Mouse (Mus musculus) right cerebral cortex, postnatal 36 days (tissue): ENCODE measurements at regions not wholly inside any gene's neighbourhood (a gene's known extent, or its start where the extent isn't known, plus 50 kb on each side); places are given as distances from the start of the nearest gene placed in this dataset.

Experiments used
- DNase-seq, 2 experiments: peaks; one replicate each; pipeline ENCODE4 v3.0.0; 2022; ENCODE audit warnings: low spot score in 2 of 2, mixed read lengths in 1 of 2

DNA sequence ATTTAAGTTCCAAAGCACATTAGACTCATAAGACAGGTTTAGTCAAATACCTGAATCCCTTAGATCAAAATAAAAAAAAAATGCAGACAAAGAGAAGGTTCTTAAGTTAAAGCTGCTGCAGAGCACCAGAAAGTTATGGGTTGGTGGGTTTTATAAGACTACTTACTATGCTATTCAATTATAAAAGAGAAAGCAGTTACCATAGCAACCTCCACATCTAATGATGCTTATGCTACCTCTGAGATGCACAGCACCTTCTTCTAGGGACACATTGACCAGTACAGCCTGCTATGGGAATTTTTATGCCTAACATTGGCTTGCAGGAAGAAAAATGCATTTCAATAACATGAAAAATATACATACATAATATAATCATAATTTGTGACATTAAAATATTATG is 512.1 kb upstream of the Id4 start:
- DNase-seq: no peak

DNA sequence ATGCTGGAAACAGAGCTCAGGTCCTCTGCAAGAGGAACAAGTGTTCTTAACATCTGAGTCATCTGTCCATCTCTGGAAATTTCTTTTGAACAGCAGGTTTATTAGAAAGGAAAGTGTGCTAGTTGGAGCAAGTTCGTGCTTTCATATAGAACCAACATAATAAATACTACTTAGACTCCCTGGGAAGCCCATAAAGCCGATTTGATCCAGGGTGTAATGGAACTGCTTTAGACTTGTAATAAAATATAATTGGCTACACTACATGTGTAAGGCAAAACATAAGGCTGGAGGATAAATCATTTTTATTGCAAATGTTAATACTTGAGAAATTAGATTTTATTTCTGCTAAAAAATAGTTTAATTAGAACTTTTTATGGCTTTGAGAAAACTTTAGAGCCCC is 510.0 kb upstream of the Id4 start:
- no peak for DNase-seq

DNA sequence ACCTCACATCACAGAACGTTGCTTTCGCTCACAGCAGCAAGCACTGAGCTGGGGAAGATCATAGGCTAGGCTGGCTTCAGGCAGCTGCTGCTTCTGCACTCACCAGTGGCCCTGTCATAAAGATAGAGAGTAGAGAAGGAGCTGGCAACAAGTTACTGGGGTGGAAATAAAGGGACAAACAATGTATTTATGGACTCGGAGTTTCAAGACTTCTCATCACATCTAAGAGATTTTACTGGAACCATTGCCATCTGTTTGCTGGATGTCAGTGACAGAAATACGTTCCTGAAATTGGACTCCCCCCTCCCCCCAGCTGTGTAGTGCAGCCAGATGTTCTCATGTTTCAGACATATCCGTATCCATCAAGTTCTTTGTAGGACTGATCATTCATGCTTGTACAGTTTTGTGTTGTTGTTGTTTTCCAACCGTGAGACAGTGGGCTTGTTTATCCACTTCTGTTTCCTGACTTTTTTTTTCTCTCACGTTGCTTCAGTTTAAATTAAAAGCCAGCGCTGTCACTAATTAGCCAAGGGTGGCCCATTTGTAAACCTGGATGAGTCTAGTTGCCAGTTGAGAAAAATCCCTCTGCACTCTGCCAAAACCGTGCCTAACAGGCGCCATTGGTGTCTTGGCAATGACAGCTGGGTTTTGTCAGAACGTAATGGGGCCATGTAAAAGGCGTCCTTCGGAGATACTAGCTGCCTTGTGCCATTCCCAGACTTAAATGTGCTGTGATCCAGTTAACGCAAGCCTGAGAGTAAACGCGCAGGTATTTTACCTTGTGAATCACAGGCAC is 496.0 kb upstream of the Id4 start:
- DNase-seq: no peak

DNA sequence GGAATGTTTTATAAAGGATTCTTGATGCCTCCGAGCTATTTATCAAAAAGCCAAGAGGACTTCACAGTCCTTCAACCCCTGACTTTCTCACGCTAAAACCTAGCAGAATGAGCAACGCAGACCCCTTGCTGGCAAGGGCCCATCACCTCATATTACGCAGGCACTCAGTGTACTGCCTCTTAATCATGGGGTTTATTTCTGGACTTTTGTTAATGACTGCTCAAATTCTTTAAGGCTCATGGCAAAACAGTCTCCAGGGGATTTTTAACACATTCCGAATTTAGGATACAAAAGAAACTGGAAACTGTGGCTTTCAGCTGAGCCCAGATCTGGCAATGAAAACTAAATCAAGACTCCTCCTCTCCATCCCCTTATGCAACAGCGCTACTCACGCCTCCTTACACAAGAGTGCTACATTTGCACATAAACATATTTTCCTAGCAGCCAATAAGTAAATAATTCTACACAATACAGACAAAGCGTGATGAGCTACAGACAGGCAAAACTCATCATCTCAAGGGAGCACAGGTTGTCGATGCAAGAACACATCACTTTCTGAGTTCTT is 492.0 kb upstream of the Id4 start:
- DNase-seq: peak in 1 of 2 experiments; percentile 7

DNA sequence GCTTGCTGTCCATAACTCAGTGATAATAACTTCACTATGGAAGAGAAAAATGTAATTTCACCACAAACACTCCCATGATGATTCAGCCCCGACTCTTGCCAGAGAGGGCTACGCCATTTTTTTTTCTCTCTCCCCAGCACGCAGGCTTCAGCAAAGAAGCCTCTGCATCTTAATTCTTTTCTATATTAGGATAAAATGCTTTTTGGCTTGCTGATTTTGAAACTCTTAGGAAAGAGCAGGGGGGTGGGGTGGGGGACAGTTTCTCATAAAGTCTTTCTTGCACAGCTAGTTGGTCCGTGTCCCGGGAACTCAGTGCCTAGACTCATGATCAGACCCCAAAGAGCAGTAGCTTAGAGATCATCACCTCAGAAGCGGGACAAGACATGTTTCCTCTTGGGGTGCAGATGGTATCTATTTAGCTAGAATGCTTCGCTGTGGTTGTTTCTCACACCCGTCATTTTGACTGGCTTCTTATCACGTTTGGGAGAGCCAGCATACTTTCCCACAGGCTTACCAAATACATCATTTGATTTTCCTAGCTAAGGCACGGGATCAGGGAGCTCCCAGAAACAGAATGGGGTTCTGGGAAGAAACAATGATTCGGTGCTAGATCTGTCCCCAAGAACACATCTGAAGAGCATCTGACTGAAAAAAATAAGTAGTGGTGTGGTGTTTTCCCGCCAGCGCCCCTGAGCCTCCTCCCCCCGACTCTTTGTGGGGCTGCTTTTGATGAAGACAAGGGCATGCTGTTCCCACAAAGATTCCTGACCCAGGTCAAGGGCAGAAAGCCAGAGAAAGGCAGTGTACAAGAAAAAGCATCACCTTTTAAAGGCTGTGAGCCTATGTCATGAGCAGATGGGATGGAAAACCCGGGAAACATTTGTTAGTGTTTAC is 483.6 kb upstream of the Id4 start:
- DNase-seq: no peak

DNA sequence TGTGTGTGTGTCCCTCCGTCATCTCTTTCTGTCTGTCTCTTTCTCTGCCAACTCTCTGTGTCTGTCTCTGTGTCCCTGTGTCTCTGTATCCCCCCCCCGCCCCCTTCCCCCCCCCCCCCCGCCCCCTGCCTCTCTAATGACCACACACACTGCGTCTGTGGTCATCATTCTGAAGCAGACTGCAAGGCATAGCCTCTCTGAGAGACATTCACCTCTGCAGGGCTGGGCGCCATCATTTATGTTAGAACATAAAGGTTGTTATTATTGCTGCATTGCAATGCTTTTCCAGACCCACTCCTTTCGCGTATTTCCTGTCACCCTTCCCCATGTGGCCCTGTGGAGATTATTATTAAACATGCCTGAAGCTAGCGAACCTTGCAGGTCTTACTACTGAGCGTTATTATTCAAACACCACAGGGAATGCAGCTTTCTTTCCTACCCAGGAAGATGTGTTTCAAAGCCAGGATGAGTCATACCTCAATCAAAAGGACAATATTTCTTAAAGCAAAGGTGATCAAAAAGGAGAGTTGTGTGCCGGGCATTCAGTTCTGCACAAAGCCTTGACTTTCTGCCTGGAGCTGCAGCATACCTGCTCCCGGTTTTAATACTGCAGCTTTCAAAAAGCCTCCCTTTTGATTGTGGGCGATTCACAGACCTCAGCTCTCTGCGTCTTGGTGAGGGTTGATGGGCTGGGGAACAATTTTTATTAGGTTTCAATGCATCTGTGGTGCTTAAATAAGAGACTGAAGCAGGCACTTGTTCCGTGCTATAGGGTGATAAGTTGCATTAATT is 482.6 kb upstream of the Id4 start:
- DNase-seq: no peak

DNA sequence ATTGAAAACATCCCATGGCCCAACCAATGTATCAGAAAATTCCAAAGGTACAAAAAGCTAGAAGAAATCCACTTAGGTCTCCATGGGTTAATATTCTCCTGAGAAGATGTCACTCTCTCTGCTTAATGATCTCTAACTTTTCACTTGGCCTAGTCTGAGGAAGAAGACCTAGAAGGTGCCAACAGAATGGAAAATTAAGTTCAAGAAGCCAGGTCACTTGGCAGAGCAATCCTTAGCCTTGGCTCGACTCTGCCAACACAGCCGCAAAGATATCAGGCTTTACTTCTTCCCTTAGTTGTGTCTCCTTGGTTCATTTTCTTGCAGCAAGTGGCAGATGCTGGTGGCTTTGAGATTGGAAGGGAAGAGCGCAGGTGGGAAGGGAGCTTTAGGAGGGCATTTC is 476.6 kb upstream of the Id4 start:
- DNase-seq: no peak

DNA sequence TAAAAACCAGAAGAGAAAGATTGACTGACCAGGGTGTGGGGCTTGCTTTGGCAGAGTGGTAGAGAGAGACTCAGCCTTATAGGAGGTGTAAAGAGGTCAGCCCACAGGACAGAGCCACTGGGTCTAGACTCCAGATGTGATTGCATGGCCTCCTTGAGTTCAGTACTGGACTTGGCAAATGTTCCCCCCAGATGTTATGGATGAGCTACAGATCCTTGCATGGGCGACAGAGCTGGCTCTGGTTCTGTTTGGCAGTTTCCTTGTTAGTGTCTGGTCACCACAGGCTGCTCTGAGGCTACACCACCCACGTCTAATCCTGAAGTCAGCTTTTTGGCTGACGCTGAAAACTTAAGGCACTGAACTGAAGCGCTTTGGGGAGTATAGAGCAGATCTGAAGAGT is 463.2 kb upstream of the Id4 start:
- DNase-seq: no peak

DNA sequence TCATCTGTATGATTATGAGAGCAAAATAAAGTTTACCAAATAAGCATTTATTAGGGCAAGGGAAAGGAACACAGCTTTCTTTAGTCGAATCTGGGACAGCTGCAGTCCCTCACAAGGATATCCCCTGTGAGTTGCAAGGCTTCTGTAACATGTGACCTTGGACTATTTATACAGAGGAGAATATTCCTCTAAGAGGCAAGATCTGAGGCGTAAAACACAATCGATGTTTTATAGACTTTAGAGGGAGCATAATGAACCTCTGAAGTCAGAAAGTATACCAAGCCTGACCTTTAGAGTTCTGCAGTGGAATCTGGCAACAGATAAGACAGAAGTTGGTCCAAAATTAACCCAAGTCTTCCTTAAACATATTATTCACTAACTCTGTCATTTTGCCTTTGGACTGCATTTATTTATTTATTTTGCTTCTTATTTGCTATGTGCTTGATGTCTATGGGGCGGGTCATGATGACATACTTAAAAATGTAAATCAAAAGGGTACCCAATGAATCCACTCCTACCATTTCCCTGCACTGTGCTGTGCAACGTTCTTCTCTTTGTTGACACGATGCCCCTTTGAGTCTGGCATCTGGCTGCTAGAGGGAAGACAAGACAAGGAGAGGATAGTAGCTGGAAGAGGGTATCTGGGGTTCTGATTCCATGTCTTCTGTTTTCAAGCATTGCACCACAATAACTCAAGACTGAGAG is 449.2 kb upstream of the Id4 start:
- no peak for DNase-seq

DNA sequence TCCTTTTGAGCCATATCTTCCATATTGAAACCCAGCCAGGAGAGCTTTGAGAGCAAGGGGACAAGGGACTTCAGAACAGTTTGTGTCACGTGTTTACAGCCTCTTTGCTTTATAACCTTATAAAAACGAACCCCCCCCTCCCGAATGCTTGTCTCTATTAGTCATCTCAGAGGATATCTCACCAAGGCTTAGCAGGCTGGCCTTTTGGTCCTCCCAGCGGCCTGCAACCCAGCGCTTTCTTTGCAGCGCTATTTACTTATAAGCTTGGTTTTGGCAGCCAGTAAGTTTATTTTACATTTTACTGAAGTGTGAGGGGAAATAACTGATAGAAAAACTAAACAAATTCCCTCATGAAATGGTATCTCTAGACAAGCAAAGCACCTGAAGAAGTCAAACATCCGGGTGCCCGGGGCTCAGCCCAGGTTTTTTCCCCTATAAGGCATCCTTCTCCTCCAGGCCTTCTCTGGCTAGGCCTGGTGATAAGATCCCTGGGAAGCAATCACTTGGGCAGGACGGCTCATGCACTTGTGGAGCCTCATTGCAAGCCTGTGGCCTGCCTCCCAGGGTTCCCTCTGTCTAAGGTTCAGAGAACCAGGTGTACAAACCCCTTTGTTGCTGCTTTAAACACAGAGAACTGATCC is 442.0 kb upstream of the Id4 start:
- DNase-seq: no peak

DNA sequence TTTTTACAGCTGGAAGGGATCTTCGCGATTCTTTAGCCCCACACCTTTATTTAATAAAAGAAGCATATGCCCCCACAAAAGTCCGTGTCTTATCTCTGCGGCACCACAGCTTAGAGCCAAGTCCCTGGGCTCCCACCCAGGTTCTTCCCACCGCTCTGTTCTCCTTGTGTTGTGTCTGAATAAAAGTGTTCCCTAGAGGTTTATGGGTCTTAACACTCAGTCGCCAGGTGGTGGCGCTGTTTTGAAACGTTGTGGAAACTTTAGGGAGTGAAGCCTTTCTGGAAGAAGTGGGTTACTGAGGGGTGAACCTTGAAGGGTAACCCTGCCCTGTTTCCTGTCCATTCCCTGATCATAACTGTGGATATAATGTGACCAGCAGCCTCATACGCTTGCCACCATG is 424.5 kb upstream of the Id4 start:
- peak; percentile 3 to 4 for DNase-seq

DNA sequence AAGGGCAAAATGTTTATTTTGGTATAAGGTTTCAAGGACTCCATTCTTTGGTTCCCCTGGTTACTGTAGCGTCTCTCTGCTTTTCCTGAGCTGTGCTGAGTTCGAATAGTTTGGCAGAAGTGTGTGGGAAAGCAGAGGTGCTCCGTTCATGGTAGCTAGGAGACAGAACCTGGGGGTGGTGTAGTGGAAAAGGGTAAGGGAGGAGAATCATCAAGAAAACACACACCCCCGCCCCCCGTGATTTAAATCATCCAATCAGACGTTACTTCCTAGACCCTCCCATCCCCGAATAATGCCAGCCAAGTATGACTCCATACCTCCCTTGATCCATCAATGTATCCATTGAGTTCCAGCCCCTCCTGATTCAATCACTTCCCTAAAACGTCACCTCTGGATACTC is 418.6 kb upstream of the Id4 start:
- peak; percentile 1 to 7 for DNase-seq

DNA sequence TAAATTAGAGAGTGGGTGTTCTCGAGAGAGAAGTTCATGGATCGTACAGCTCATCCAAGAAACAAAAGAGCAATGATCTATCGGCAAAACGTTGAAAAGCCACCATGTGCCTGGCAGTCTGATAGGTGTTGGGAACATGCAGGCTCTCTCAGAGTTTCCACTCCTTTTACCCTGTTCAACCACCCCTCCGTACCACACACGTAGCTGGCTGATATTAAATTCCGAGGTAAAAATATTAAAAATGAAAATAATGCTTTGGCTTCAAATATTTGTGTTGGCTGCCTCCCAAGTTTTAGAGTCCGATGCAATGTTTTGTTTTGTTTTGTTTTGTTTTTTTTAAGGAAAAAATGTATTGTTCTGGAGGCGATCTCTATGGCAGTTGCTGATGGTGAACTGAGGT is 418.0 kb upstream of the Id4 start:
- DNase-seq: no peak

DNA sequence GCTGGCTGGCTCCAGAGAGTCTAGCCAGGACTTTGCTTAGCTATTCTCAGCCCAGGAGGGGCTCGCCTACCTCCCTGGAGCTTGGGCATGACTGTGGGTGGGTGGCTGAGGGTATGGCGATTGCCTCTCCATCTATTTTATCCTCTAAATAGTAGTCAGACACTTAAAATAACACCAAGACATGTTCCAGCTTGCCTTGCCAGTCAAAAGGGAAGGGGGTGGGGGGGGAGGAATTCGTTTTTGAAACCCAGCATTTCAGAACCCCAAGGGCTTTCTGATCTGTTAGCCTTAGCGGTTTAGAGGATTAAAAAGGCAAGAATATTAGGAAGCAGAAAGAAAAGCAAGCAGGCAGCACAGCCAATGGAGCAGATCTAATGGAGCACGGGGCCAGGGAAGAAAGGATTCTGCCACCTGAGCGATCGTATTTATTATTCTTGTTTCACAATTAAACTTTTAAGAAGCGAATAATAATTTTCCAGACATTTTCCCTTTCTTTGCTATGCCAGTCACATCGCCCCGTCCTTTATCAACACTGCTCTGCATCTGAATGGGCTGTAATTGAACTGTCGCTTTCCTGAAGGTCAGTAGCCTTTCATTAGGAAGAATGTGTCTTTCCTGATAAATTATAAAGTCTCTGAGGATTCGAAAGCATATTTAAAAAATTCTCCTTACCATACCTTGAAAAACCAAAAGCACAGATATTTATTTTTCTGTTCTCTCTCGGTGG is 417.3 kb upstream of the Id4 start:
- DNase-seq: peak; percentile 2 to 39

DNA sequence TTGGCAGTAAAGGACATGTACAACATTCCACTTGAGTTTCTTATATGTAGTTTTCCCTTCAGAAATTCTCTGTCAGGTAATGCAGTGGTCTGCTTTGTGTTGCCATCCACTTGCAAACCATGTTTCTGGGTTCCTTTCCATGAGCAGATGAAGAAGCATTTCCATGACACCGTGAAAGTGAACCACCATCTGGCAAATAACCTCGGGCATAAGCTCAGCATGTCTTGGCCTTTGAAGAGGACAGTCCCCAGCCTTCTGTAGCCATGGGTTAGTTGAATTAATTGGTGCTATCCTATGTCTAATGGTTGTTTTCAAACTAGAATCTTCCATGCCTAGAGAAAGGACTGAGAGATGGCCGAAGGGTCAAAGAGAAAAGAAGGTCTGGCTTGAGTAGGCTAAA is 414.3 kb upstream of the Id4 start:
- DNase-seq: no peak

DNA sequence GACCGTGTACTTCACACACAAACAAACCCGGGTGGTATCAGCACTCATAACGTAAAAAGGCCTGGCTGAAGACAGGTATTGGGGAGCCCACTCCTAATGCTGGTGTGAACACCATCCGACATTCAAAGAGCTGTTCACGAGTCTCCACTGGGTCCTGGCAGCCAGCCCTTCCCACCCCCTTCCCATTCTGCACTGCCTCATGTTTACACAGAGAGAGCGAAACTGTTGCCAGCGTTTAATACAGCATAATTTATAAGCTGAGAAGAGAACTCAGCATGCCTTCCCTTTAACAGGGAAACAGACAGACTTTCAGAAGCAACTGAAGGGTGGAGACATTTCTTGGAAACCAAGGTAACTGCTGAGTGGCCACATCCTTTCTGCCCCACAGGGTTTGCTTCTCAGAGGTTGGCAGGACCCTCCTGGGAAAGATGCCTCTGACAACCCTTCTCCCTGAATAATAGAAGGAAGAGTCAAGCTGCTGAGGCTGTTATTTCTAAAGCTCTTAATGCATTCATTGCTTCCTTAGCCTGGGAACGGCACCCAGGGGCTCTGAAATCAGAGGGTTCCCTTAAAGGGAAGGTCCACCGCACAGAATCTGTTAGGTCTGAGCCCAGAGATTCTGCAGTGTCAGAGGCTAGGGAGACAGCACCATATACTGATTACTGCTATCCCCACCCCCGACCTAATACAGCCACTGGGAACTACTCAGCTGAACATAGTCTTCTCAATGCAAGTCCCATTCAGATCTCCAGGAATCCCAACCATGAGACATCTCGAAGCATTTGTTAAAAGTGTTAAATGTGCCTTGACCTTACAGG is 412.4 kb upstream of the Id4 start:
- peak in 1 of 2 experiments; percentile 3 for DNase-seq

DNA sequence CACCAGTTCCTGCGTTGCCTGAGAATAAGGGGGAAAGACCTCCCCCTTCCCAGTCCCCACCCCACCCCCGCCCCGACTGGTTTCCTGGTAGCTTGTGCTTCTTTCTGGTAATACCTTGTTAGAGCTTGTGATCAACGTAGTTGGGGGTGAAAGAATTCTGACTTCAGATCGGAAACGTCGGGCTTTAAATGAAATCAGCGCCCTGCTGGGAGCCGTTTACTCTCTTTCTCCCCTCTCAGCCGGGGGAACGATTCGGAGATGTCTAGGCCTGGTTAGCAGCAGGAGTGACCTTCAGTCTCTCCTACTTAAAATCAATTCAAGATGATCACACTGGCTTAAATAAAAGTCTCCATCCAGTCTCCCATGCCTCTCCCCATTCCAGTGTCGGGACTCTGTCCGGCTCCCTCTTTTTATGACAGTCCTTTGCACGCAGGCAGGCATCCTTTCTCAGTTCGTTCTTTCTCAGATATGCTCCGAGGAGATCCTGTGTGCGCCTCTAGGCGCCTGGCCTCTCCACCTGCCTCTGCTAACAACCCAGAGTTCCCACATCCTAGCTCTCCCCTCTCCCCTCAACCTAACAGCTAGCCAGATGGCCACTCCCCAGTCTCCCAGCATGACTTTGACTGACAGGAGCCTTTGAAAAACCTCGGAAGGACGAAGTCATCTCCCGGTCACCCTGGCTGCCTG is 405.5 kb upstream of the Id4 start:
- no peak for DNase-seq

DNA sequence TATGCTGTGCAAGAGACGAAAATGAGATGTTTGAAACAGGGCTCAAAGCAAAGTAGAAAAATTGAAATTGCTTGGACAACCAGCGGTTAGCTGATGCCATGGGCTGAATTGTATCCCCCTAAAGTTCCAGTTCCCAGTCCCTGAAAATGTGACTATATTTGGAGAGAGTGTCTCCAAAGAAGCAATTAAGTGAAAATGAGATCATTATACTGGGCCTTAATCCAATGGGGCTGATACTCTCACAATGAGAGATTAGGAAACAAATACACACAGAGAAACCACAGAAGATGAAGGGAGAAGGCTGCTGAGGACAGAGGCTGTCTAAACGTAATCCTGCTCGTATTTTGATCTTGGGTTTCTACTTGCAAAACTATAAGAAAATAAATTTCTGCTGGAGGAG is 402.1 kb upstream of the Id4 start:
- no peak for DNase-seq

DNA sequence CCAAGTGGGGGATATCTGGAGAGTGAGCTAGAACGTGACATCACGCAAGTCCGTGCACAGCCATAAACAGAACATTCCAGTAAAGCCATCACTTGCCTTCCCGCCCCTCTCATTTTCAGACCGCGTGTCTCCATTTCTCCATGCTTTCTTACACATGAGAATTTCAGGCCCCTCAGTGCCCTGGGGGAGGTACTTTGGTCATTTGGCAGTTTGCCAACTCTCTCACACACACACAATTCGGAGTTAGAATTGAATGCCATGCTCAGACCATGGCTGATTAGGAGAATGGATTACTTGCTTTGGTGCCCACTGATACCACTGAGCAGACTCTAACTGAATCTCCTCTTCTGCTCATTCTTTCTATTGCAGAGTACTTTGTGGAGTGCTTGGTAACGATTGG is 400.7 kb upstream of the Id4 start:
- no peak for DNase-seq
